In genomic region chrX:120301469-120302175, GRCm38 (mm10) we compare ENCODE assay signal across 25 mouse cellular contexts. TPM values are rescaled to one million over a fixed set of nuclear protein-coding genes. Genes with fewer than 3 reads are reported as not detected.
"Had no signal": no experiment of that assay in that cellular context is flagged by ENCODE, and none has a peak within 500 bp of the region (broad histone marks: within the 10 kb centered on the region; RNA-seq: fewer than 3 reads in every experiment).

No protein-coding gene starts in this region.

- H3K9me3 ChIP-seq: limb, embryonic 12.5 days; limb, embryonic 15.5 days; midbrain, embryonic 12.5 days; neural tube, embryonic 13.5 days had no signal

- DNase-seq: kidney, adult 18-20 months; kidney, adult 9 months; kidney, postnatal 25 days; left cerebral cortex, postnatal 4 days; liver, postnatal 0 days; lung, postnatal 14 days; lung, postnatal 4 days; retina, postnatal 1 day; thymus, adult 2 months; thymus, postnatal 14 days; thymus, postnatal 4 days had no signal

- H3K9ac ChIP-seq: limb, embryonic 12.5 days; limb, embryonic 15.5 days; liver, embryonic 14.5 days; liver, postnatal 0 days; midbrain, embryonic 12.5 days; neural tube, embryonic 13.5 days had no signal

- H3K4me1 ChIP-seq: limb, embryonic 12.5 days; limb, embryonic 15.5 days; midbrain, embryonic 12.5 days; neural tube, embryonic 13.5 days had no signal

- ATAC-seq: liver, postnatal 0 days; midbrain, embryonic 16.5 days had no signal

- H3K4me3 ChIP-seq: layer of hippocampus, adult 2 months; limb, embryonic 12.5 days; limb, embryonic 15.5 days; midbrain, embryonic 12.5 days; myocyte; neural tube, embryonic 13.5 days had no signal

- H3K4me2 ChIP-seq: limb, embryonic 12.5 days; limb, embryonic 15.5 days; liver, embryonic 11.5 days; midbrain, embryonic 12.5 days; neural tube, embryonic 13.5 days had no signal

- H3K27me3 ChIP-seq: limb, embryonic 12.5 days; limb, embryonic 15.5 days; midbrain, embryonic 12.5 days; neural tube, embryonic 13.5 days had no signal

- H3K27ac ChIP-seq: kidney, postnatal 0 days; layer of hippocampus, adult 2 months; limb, embryonic 12.5 days; limb, embryonic 15.5 days; liver, embryonic 14.5 days; midbrain, embryonic 12.5 days; neural tube, embryonic 13.5 days; stomach, postnatal 0 days had no signal

- H3K36me3 ChIP-seq: limb, embryonic 12.5 days; limb, embryonic 15.5 days; midbrain, embryonic 12.5 days; neural tube, embryonic 13.5 days had no signal

RNA-seq across cellular contexts. Expression of gene H2afb3, which starts 11.3 kb away (rescaled TPM):
- polyA plus RNA-seq: kidney, postnatal 0 days; large intestine, adult 2 months; limb, embryonic 12.5 days; limb, embryonic 15.5 days; liver, embryonic 11.5 days; liver, embryonic 14.5 days; liver, postnatal 0 days; lung, embryonic 16.5 days; midbrain, embryonic 12.5 days; midbrain, embryonic 16.5 days; myocyte; neural tube, embryonic 13.5 days; stomach, embryonic 14.5 days; stomach, postnatal 0 days; thymus, adult 2 months had no signal

RNA-seq across cellular contexts. Expression of gene Pcdh11x, which starts 11.6 kb away (rescaled TPM):
- polyA plus RNA-seq: large intestine, adult 2 months; myocyte; thymus, adult 2 months had no signal
